Mouse (Mus musculus) monocyte, adult 59 days (primary cell): ENCODE results near the gene Hipk3. TPM values are rescaled to one million over a fixed set of nuclear protein-coding genes. Genes with fewer than 3 reads are reported as not detected.

Experiments
- total RNA-seq, 2 experiments: library from RNA; stranded (reverse); gene quantifications; one replicate each; pipeline ENCODE4 v1.2.4; 2023

The Hipk3 gene
- 10 to 100 TPM; 80.2 to 82.8 TPM for total RNA-seq

DNA sequence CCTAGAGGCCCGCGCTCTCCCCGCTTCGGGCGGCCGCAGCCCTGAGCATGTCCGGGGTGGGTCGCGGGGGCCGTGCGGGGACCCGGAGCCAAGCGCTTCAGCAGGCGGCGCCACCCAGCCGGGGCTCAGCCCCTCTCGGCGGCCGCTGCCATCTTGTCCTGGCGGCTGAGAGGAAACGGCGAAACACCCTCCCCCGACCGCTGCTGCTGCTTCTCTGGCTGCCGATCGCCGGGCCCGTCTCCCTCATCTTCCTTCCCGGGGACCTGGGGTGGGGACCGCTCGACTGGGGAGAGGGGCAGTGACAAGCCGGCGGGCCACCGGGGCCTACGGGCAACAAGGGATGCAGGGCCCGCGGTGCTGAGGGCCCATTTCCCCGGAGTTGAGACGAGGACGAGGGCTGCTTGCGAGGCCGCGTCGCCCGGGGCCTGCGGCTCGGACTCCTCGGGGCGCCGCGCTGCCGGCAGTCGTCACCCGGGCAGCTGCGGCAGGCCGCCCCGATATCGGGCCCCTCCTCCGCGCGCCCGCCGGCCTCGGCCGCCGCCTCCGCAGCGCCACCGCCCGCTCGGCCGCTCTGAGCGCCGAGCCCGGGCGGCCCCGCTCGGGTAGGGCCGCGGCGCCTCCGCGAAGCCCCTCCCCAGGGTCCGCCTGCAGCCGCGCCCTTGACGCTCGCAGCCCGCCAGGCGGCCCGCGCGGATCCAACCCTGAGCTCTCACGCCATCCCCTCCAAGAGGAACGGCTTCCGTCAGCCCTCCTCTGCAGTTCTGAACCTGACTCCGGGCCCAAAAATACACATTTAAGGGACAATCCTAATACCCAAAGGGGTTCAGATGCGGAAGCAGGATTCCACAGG is at the start of gene Hipk3:
Gene Hipk3 (minus strand): TSS at position 496 of the 850 bp plus-strand sequence.

DNA sequence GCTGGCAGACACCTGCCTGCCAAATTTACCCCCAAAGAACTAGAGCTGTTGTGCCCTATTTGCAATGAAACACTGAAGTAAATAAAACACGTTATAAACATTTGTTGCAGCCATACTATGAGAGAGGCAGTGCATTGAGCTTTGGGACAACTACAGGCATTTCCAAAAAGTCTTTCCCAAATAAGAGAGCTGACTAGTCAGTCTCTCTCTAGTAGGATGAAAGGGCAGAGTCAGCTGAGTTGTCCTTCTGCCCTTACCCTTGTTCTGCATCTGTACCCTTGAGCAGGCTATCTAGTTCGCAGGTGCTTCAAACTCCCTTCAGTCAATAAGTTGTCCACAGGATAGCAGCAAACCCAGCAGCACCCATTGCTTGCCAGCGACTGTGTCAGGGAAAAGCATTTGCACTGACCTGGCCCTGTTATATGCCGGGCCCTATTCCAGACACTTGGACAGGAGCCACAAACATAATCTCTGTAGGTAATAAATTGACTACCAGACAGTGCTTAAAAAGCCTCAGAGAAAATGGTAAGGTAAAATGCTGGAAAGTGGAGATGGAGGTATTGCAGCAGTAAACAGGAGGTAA is 83.2 kb downstream of the Hipk3 start, which contains the start of gene D430041D05Rik:
Gene D430041D05Rik (minus strand): TSS at position 51 of the 583 bp plus-strand sequence.

Other genes starting within 250 kb of the Hipk3 start
- gene D430041D05Rik, start 83.4 kb downstream of the Hipk3 start, total RNA-seq = under 1 TPM in 1 of 2 experiments, not detected in 1; 0.03 TPM
- 10 to 100 TPM; 23.4 to 34.1 TPM for gene Cstf3, start 96.1 kb upstream of the Hipk3 start, total RNA-seq
- gene Tcp11l1, start 217.7 kb upstream of the Hipk3 start, total RNA-seq = 10 to 100 TPM; 11.7 to 13.2 TPM
- not detected for gene Pin1rt1, start 221.9 kb upstream of the Hipk3 start, total RNA-seq
- gene Depdc7, start 248.4 kb upstream of the Hipk3 start, total RNA-seq = 1 to 10 TPM; 7.9 to 9.4 TPM